Comparison of ENCODE assay signal across 10 mouse cellular contexts in genomic region chr10:85482064-85482473, GRCm38 (mm10).
DNase-seq lines count a peak whose midpoint lies in the region; ATAC-seq and TF ChIP-seq lines count a peak whose summit lies in the region.
"Had no signal": no experiment of that assay in that cellular context is flagged by ENCODE, and none has a peak within 500 bp of the region (broad histone marks: within the 10 kb centered on the region; RNA-seq: fewer than 3 reads in every experiment).

No protein-coding gene starts in this region.

- no peaks in the 10 kb centered on the region for H3K9me3 ChIP-seq in forebrain, embryonic 14.5 days (replicated peaks; ENCODE audit: control insufficient read depth, low read length)
- no peaks in the 10 kb centered on the region for H3K9me3 ChIP-seq in forebrain, embryonic 10.5 days
- no peaks in the 10 kb centered on the region for H3K9me3 ChIP-seq in hindbrain, embryonic 16.5 days (ENCODE audit: control insufficient read depth, low read length)
- H3K9me3 ChIP-seq in neural tube, embryonic 13.5 days, result no peaks in the 10 kb centered on the region
- H3K9me3 ChIP-seq: kidney, embryonic 15.5 days had no signal

- H3K9ac ChIP-seq in forebrain, embryonic 14.5 days (ENCODE audit: low read length), result no peak overlapping the region
- H3K9ac ChIP-seq in hindbrain, embryonic 16.5 days (ENCODE audit: low read depth, low read length), result 0 out of 2 replicates have a peak overlapping the region, but pooled peaks have one; percentile 18
- no peak overlapping the region for H3K9ac ChIP-seq in neural tube, embryonic 13.5 days
- H3K9ac ChIP-seq: kidney, embryonic 15.5 days had no signal

- 18% methylated on average over 4 of the region's 4 CpGs for WGBS in forebrain, embryonic 14.5 days
- WGBS in forebrain, embryonic 10.5 days, result 22% methylated on average over 4 of the region's 4 CpGs
- WGBS in hindbrain, embryonic 16.5 days, result 25% methylated on average over 4 of the region's 4 CpGs
- 10% methylated on average over 4 of the region's 4 CpGs for WGBS in neural tube, embryonic 13.5 days
- WGBS in kidney, adult 2 months, result 63% methylated on average over 4 of the region's 4 CpGs

- no peaks in the 10 kb centered on the region for H3K36me3 ChIP-seq in forebrain, embryonic 14.5 days (ENCODE audit: control insufficient read depth, insufficient read depth, low read length)
- H3K36me3 ChIP-seq in forebrain, embryonic 10.5 days (replicated peaks), result no peaks in the 10 kb centered on the region
- H3K36me3 ChIP-seq in hindbrain, embryonic 16.5 days (ENCODE audit: control insufficient read depth, insufficient read depth, low read length), result no peaks in the 10 kb centered on the region
- no peaks in the 10 kb centered on the region for H3K36me3 ChIP-seq in neural tube, embryonic 13.5 days
- H3K36me3 ChIP-seq in kidney, adult 2 months (ENCODE audit: control insufficient read depth, insufficient read depth, low read length), result no peaks in the 10 kb centered on the region
- H3K36me3 ChIP-seq: kidney, embryonic 15.5 days had no signal

- DNase-seq in forebrain, embryonic 14.5 days (ENCODE audit: low spot score), result peak; percentile 41
- DNase-seq in forebrain, embryonic 10.5 days (ENCODE audit: extremely low spot score, low spot score), result no peak
- DNase-seq in embryo, embryonic 11 days, result peak; percentile 55
- DNase-seq in spleen, postnatal 14 days (ENCODE audit: low spot score in 2 of 2), result no peak
- no peak for DNase-seq in kidney, adult 2 months
- DNase-seq in urinary bladder, postnatal 36 days (ENCODE audit: low spot score in 2 of 2), result no peak
- DNase-seq: adrenal gland, postnatal 36 days had no signal

- no peak overlapping the region for H3K27ac ChIP-seq in forebrain, embryonic 14.5 days (ENCODE audit: low read depth, low read length)
- H3K27ac ChIP-seq in forebrain, embryonic 10.5 days, result no peak overlapping the region
- H3K27ac ChIP-seq in hindbrain, embryonic 16.5 days (ENCODE audit: low read depth, low read length), result peak overlapping the region; percentile 52; the same call in 1 of the 2 replicates
- no peak overlapping the region for H3K27ac ChIP-seq in neural tube, embryonic 13.5 days (replicated peaks)
- no peak overlapping the region for H3K27ac ChIP-seq in kidney, adult 2 months (ENCODE audit: insufficient read depth, low read depth, low read length)
- H3K27ac ChIP-seq: kidney, embryonic 15.5 days had no signal

- TF ChIP-seq POLR2A in kidney, adult 2 months (IDR thresholded peaks at IDR 0.05; ENCODE audit: low read depth, low read length), result no peak

- peak; percentile 65; the same call in 1 of the 2 replicates for ATAC-seq in forebrain, embryonic 14.5 days
- peak; percentile 69 for ATAC-seq in hindbrain, embryonic 16.5 days
- peak; percentile 57 for ATAC-seq in neural tube, embryonic 13.5 days (ENCODE audit: low read depth)

- no peak overlapping the region for H3K4me2 ChIP-seq in forebrain, embryonic 14.5 days (ENCODE audit: low read length)
- no peak overlapping the region for H3K4me2 ChIP-seq in hindbrain, embryonic 16.5 days (ENCODE audit: low read length)
- H3K4me2 ChIP-seq in neural tube, embryonic 13.5 days, result no peak overlapping the region
- H3K4me2 ChIP-seq: kidney, embryonic 15.5 days had no signal

- no peak overlapping the region for H3K4me3 ChIP-seq in forebrain, embryonic 14.5 days (ENCODE audit: low read depth, low read length)
- H3K4me3 ChIP-seq in forebrain, embryonic 10.5 days, result no peak overlapping the region
- H3K4me3 ChIP-seq in hindbrain, embryonic 16.5 days (ENCODE audit: low read length), result no peak overlapping the region
- no peak overlapping the region for H3K4me3 ChIP-seq in neural tube, embryonic 13.5 days
- H3K4me3 ChIP-seq in kidney, adult 2 months (ENCODE audit: insufficient read depth, low read depth, low read length), result no peak overlapping the region
- H3K4me3 ChIP-seq: kidney, embryonic 15.5 days had no signal

- no peak for TF ChIP-seq CTCF in kidney, adult 2 months (conservative IDR thresholded peaks at IDR 0.05; ENCODE audit: insufficient read depth, insufficient read length, low read depth, low read length)

- H3K27me3 ChIP-seq in forebrain, embryonic 14.5 days (replicated peaks; ENCODE audit: control insufficient read depth, insufficient read depth, low read length), result no peaks in the 10 kb centered on the region
- H3K27me3 ChIP-seq in forebrain, embryonic 10.5 days (ENCODE audit: poor library complexity, severe bottlenecking), result no peaks in the 10 kb centered on the region
- H3K27me3 ChIP-seq in hindbrain, embryonic 16.5 days (replicated peaks; ENCODE audit: control insufficient read depth, insufficient read depth, low read length), result no peaks in the 10 kb centered on the region
- no peaks in the 10 kb centered on the region for H3K27me3 ChIP-seq in neural tube, embryonic 13.5 days
- no peaks in the 10 kb centered on the region for H3K27me3 ChIP-seq in kidney, adult 2 months (replicated peaks; ENCODE audit: control insufficient read depth, insufficient read depth, low read length)
- H3K27me3 ChIP-seq: kidney, embryonic 15.5 days had no signal

- H3K4me1 ChIP-seq in forebrain, embryonic 14.5 days (ENCODE audit: control insufficient read depth, insufficient read depth, low read length), result peaks cover 12% of the 10 kb centered on the region; the same call in 1 of the 2 replicates
- H3K4me1 ChIP-seq in forebrain, embryonic 10.5 days, result peaks cover 22% of the 10 kb centered on the region
- peaks cover 29% of the 10 kb centered on the region for H3K4me1 ChIP-seq in hindbrain, embryonic 16.5 days (ENCODE audit: control insufficient read depth, insufficient read depth, low read depth, low read length)
- peaks cover 36% of the 10 kb centered on the region for H3K4me1 ChIP-seq in neural tube, embryonic 13.5 days (replicated peaks)
- no peaks in the 10 kb centered on the region for H3K4me1 ChIP-seq in kidney, adult 2 months (ENCODE audit: control insufficient read depth, insufficient read depth, low read length)

Comparison
In these comparisons a context has a peak if more than half of its experiments do, and no peak if none do; other contexts are left out.
1. DNase-seq: peak in forebrain, embryonic 14.5 days (single experiment) and embryo, embryonic 11 days (single experiment); none in forebrain, embryonic 10.5 days (single experiment), spleen, postnatal 14 days (0 of 2), kidney, adult 2 months (single experiment) and urinary bladder, postnatal 36 days (0 of 2).
2. Peak in every context shown above with its lines, with median percentiles within 50 percentile points of each other: ATAC-seq.